Mouse (Mus musculus): Measurements from ENCODE around the gene Robo3.

Robo3 gene

DNA sequence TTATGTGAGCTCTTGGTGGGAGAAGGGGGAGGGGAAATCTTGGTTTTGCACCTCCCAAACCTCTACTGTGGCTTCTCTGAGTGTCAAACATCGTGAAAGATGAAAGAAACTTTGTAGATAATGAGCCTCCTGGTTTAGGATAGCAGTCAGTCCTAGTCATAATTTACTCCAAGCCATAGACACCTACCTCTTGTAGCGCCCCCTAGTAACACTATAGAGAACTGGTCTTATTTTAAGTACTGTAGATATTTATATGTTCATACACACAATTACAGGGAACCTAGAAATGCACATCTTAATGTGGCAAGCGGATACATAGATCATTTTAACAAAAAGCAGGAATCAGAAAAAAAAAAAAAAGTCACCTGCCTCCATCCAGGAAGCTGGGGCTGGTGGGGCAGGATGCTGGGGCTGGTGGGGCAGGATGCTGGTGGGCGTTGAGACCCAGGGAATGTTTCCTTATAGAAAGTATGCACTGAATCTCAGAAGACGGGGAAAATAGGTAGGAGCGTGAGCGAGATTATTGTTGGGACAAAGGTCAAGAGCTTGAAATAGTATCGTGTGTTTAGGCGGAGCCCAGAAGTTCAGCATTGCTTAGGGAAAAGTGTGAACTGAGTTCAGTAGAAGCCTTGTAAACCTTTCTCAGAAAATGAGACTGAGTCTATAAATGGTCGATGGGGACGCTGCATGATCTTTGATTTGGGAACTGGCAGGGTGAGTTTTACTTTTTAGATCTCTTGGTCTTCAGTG, 64.8 kb downstream of the Robo3 start:
- no peak for DNase-seq (ENCODE audit: low spot score)

DNA sequence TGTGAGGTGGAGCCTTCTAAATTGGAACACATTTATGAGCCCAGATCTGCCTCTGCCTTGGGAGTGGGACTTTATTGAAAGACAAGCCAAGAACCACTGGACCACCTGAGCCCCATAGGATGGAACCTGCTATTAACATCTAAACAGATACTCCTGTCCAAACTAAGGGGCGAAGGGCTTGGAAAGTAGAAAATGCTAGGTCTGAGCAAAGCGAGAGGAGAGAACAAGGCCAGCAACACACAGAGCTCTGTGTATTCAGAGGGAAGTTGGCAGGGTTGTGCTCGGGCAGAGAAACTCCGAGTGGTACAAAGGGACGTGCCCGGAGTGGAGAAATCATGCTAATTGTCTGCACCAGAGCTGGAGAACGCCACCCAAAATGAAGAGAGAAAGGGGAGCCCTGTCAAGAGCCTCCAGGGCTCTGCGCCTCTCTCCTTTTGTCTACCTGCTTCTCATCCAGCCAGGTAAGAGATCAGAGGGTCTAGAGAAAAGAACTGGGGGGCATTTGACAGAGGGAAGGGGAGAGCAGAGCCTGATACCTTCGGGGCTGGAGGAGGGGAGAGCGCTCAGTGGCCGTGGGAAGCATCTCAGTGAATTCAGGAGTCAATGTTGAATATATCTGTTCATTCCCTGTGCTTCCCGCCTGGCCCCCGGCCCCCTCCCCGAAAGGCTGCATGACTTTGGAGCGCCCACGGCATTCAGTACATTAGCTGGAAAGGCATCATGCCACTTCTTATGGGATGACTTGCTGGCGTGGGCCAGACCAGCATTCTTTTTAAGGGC, 65.6 kb downstream of the Robo3 start, which contains the start of gene Hepacam:
Gene Hepacam (plus strand): TSS at position 51 of the 780 bp plus-strand sequence.
- DNase-seq (ENCODE audit: low spot score): no peak

DNA sequence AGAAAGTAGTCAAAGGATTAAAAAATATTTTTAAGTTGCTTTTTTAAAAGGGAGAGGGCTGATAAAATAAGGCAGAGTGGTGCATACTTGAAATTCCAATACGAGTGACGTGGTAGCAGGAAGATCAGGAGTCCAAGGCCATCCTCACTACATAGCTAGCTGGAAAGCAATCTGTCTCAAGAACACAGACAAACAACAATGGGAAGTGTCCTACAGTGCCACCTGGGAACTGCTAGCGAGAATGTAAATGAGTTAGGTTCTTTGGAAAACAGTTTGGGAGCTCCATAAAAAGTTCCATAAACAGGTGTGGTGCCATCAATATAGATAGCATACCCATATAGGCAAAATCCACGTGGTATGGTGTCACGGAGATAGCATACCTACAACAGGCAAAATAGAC, 67.3 kb downstream of the Robo3 start:
- DNase-seq (ENCODE audit: low spot score): no peak
